Mouse (Mus musculus) lung, postnatal 4 days (tissue): ENCODE measurements at regions not wholly inside any gene's neighbourhood (a gene's known extent, or its start where the extent isn't known, plus 50 kb on each side); places are given as distances from the start of the nearest gene placed in this dataset.

Source experiments
- DNase-seq, 2 experiments: peaks; one replicate each; pipeline ENCODE4 v3.0.0; 2021

GRCm38 (mm10) chr13:110599666-110600065 lies 204.8 kb downstream of the Plk2 start:
- DNase-seq = no peak

- no peak for DNase-seq
Observed at GRCm38 (mm10) chr13:110600377-110600776, 205.5 kb downstream of the Plk2 start.

GRCm38 (mm10) chr13:110601352-110601751 lies 206.5 kb downstream of the Plk2 start:
- no peak for DNase-seq

- DNase-seq = no peak
Observed at GRCm38 (mm10) chr13:110601840-110602239, 207.0 kb downstream of the Plk2 start.

GRCm38 (mm10) chr13:110602894-110603293 lies 208.0 kb downstream of the Plk2 start:
- DNase-seq = no peak

GRCm38 (mm10) chr13:110619010-110619409 lies 224.2 kb downstream of the Plk2 start:
- DNase-seq = no peak

GRCm38 (mm10) chr13:110627136-110627535 lies 232.3 kb downstream of the Plk2 start:
- DNase-seq = no peak

- DNase-seq = no peak
Observed at GRCm38 (mm10) chr13:110627732-110628131, 232.9 kb downstream of the Plk2 start.

- DNase-seq = no peak
Observed at GRCm38 (mm10) chr13:110628201-110628600, 233.4 kb downstream of the Plk2 start.

- DNase-seq = no peak
Observed at GRCm38 (mm10) chr13:110633261-110633781, 238.5 kb downstream of the Plk2 start.

- DNase-seq = no peak
Observed at GRCm38 (mm10) chr13:110633899-110634298, 239.1 kb downstream of the Plk2 start.

- DNase-seq = no peak
Observed at GRCm38 (mm10) chr13:110642792-110643191, 247.9 kb downstream of the Plk2 start.

GRCm38 (mm10) chr13:110643198-110643896 lies 248.5 kb downstream of the Plk2 start:
- DNase-seq = peak; percentile 79 to 89

- no peak for DNase-seq
Observed at GRCm38 (mm10) chr13:110643897-110644213, 249.0 kb downstream of the Plk2 start.

- DNase-seq = no peak
Observed at GRCm38 (mm10) chr13:110649378-110649777, 254.5 kb downstream of the Plk2 start.

GRCm38 (mm10) chr13:110649870-110650497 lies 255.1 kb downstream of the Plk2 start:
- DNase-seq = no peak

GRCm38 (mm10) chr13:110652201-110652600 lies 257.4 kb downstream of the Plk2 start:
- DNase-seq = no peak

- DNase-seq = peak in 1 of 2 experiments; percentile 10
Observed at GRCm38 (mm10) chr13:110665073-110665800, 270.4 kb downstream of the Plk2 start.

- DNase-seq = no peak
Observed at GRCm38 (mm10) chr13:110667276-110667956, 272.6 kb downstream of the Plk2 start.

- DNase-seq = no peak
Observed at GRCm38 (mm10) chr13:110673536-110673935, 278.7 kb downstream of the Plk2 start.

GRCm38 (mm10) chr13:110683259-110684041 lies 288.6 kb downstream of the Plk2 start:
- peak; percentile 40 to 58 for DNase-seq

- DNase-seq = no peak
Observed at GRCm38 (mm10) chr13:110688796-110689195, 293.9 kb downstream of the Plk2 start.
